Mouse (Mus musculus): Measurements from ENCODE around the gene Hdac11. TPM values are rescaled to one million over a fixed set of nuclear protein-coding genes. Genes with fewer than 3 reads are reported as not detected.
A peak's percentile ranks its signal among the peaks of the same experiment; 100 is the strongest.

The Hdac11 gene
- polyA plus RNA-seq, 1 experiment from 2014 or later, result 15.4 TPM

- ATAC-seq (ENCODE audit: low read depth), result no peak
- Histone ChIP-seq H3K9ac (ENCODE audit: low read depth, low read length) (no peak overlapping the region), H3K4me3 (ENCODE audit: low read depth, low read length) (no peak overlapping the region), H3K4me1 (ENCODE audit: control insufficient read depth, insufficient read depth, low read length) (peaks cover 22% of the 10 kb centered on the region), H3K4me2 (ENCODE audit: low read depth, low read length) (no peak overlapping the region), H3K9me3 (ENCODE audit: control insufficient read depth, low read length) (no peaks in the 10 kb centered on the region), H3K27me3 (replicated peaks; ENCODE audit: control insufficient read depth, insufficient read depth, low read length) (no peaks in the 10 kb centered on the region), H3K36me3 (ENCODE audit: control insufficient read depth, insufficient read depth, low read length) (no peaks in the 10 kb centered on the region), H3K27ac (replicated peaks; ENCODE audit: low read depth, low read length) (no peak overlapping the region)
- 40% methylated on average over 1 of the region's 1 CpGs for WGBS
- DNase-seq (ENCODE audit: low spot score), result no peak
These were observed 26.6 kb downstream of the Hdac11 start for GRCm38 (mm10) chr6:91183041-91183440.

GRCm38 (mm10) chr6:91183980-91184379, 27.5 kb downstream of the Hdac11 start:
- Histone ChIP-seq H3K4me2 (ENCODE audit: low read depth, low read length) (no peak overlapping the region), H3K4me3 (ENCODE audit: low read depth, low read length) (no peak overlapping the region), H3K9ac (ENCODE audit: low read depth, low read length) (no peak overlapping the region), H3K36me3 (ENCODE audit: control insufficient read depth, insufficient read depth, low read length) (no peaks in the 10 kb centered on the region), H3K4me1 (ENCODE audit: control insufficient read depth, insufficient read depth, low read length) (peaks cover 22% of the 10 kb centered on the region), H3K9me3 (ENCODE audit: control insufficient read depth, low read length) (no peaks in the 10 kb centered on the region), H3K27ac (replicated peaks; ENCODE audit: low read depth, low read length) (no peak overlapping the region), H3K27me3 (replicated peaks; ENCODE audit: control insufficient read depth, insufficient read depth, low read length) (no peaks in the 10 kb centered on the region)
- ATAC-seq (ENCODE audit: low read depth), result no peak
- peak; percentile 49 for DNase-seq (ENCODE audit: low spot score)
- WGBS, result 72% methylated on average over 2 of the region's 2 CpGs

GRCm38 (mm10) chr6:91184776-91185175, 28.3 kb downstream of the Hdac11 start:
- no peak overlapping the region for H3K9ac ChIP-seq (ENCODE audit: low read depth, low read length)
- H3K4me3 ChIP-seq (ENCODE audit: low read depth, low read length), result no peak overlapping the region
- no peaks in the 10 kb centered on the region for H3K9me3 ChIP-seq (ENCODE audit: control insufficient read depth, low read length)
- H3K36me3 ChIP-seq (ENCODE audit: control insufficient read depth, insufficient read depth, low read length), result no peaks in the 10 kb centered on the region
- no peak overlapping the region for H3K27ac ChIP-seq (replicated peaks; ENCODE audit: low read depth, low read length)
- WGBS, result 56% methylated on average over 3 of the region's 3 CpGs
- peaks cover 21% of the 10 kb centered on the region for H3K4me1 ChIP-seq (ENCODE audit: control insufficient read depth, insufficient read depth, low read length)
- ATAC-seq (ENCODE audit: low read depth) (no peak), DNase-seq (ENCODE audit: low spot score) (no peak)
- H3K27me3 ChIP-seq (replicated peaks; ENCODE audit: control insufficient read depth, insufficient read depth, low read length), result no peaks in the 10 kb centered on the region
- no peak overlapping the region for H3K4me2 ChIP-seq (ENCODE audit: low read depth, low read length)

GRCm38 (mm10) chr6:91185502-91185901, 29.0 kb downstream of the Hdac11 start:
- no peaks in the 10 kb centered on the region for H3K27me3 ChIP-seq (replicated peaks; ENCODE audit: control insufficient read depth, insufficient read depth, low read length)
- no peak overlapping the region for H3K27ac ChIP-seq (replicated peaks; ENCODE audit: low read depth, low read length)
- H3K4me2 ChIP-seq (ENCODE audit: low read depth, low read length), result no peak overlapping the region
- H3K9me3 ChIP-seq (ENCODE audit: control insufficient read depth, low read length), result no peaks in the 10 kb centered on the region
- no peak for ATAC-seq (ENCODE audit: low read depth)
- H3K9ac ChIP-seq (ENCODE audit: low read depth, low read length), result no peak overlapping the region
- no peak overlapping the region for H3K4me3 ChIP-seq (ENCODE audit: low read depth, low read length)
- 87% methylated on average over 5 of the region's 5 CpGs for WGBS
- H3K4me1 ChIP-seq (ENCODE audit: control insufficient read depth, insufficient read depth, low read length), result peaks cover 16% of the 10 kb centered on the region
- no peaks in the 10 kb centered on the region for H3K36me3 ChIP-seq (ENCODE audit: control insufficient read depth, insufficient read depth, low read length)
- DNase-seq (ENCODE audit: low spot score), result no peak

GRCm38 (mm10) chr6:91186161-91186931, 29.9 kb downstream of the Hdac11 start:
- no peak overlapping the region for H3K9ac ChIP-seq (ENCODE audit: low read depth, low read length)
- WGBS, result 60% methylated on average over 4 of the region's 4 CpGs
- H3K27ac ChIP-seq (replicated peaks; ENCODE audit: low read depth, low read length), result no peak overlapping the region
- ATAC-seq (ENCODE audit: low read depth) (no peak), DNase-seq (ENCODE audit: low spot score) (no peak)
- peaks cover 8% of the 10 kb centered on the region for H3K4me1 ChIP-seq (ENCODE audit: control insufficient read depth, insufficient read depth, low read length)
- H3K36me3 ChIP-seq (ENCODE audit: control insufficient read depth, insufficient read depth, low read length), result no peaks in the 10 kb centered on the region
- no peak overlapping the region for H3K4me2 ChIP-seq (ENCODE audit: low read depth, low read length)
- no peaks in the 10 kb centered on the region for H3K9me3 ChIP-seq (ENCODE audit: control insufficient read depth, low read length)
- no peak overlapping the region for H3K4me3 ChIP-seq (ENCODE audit: low read depth, low read length)
- no peaks in the 10 kb centered on the region for H3K27me3 ChIP-seq (replicated peaks; ENCODE audit: control insufficient read depth, insufficient read depth, low read length)

- H3K9me3 ChIP-seq (ENCODE audit: control insufficient read depth, low read length), result no peaks in the 10 kb centered on the region
- no peak overlapping the region for H3K4me2 ChIP-seq (ENCODE audit: low read depth, low read length)
- DNase-seq (ENCODE audit: low spot score) (no peak), ATAC-seq (ENCODE audit: low read depth) (no peak)
- H3K36me3 ChIP-seq (ENCODE audit: control insufficient read depth, insufficient read depth, low read length), result no peaks in the 10 kb centered on the region
- H3K4me1 ChIP-seq (ENCODE audit: control insufficient read depth, insufficient read depth, low read length), result peaks cover 4% of the 10 kb centered on the region; the same call in 1 of the 2 replicates
- no peak overlapping the region for H3K27ac ChIP-seq (replicated peaks; ENCODE audit: low read depth, low read length)
- 76% methylated on average over 6 of the region's 6 CpGs for WGBS
- no peak overlapping the region for H3K4me3 ChIP-seq (ENCODE audit: low read depth, low read length)
- H3K9ac ChIP-seq (ENCODE audit: low read depth, low read length), result no peak overlapping the region
- no peaks in the 10 kb centered on the region for H3K27me3 ChIP-seq (replicated peaks; ENCODE audit: control insufficient read depth, insufficient read depth, low read length)
These were observed 30.5 kb downstream of the Hdac11 start for GRCm38 (mm10) chr6:91186934-91187333.

- DNase-seq (ENCODE audit: low spot score), result no peak
- H3K27me3 ChIP-seq (replicated peaks; ENCODE audit: control insufficient read depth, insufficient read depth, low read length), result no peaks in the 10 kb centered on the region
- no peak overlapping the region for H3K9ac ChIP-seq (ENCODE audit: low read depth, low read length)
- ATAC-seq (ENCODE audit: low read depth), result no peak
- H3K36me3 ChIP-seq (ENCODE audit: control insufficient read depth, insufficient read depth, low read length), result no peaks in the 10 kb centered on the region
- no peak overlapping the region for H3K4me3 ChIP-seq (ENCODE audit: low read depth, low read length)
- H3K27ac ChIP-seq (replicated peaks; ENCODE audit: low read depth, low read length), result no peak overlapping the region
- peaks cover 10% of the 10 kb centered on the region for H3K4me1 ChIP-seq (ENCODE audit: control insufficient read depth, insufficient read depth, low read length)
- no peaks in the 10 kb centered on the region for H3K9me3 ChIP-seq (ENCODE audit: control insufficient read depth, low read length)
- H3K4me2 ChIP-seq (ENCODE audit: low read depth, low read length), result no peak overlapping the region
- WGBS, result 68% methylated on average over 3 of the region's 3 CpGs
These were observed 31.4 kb downstream of the Hdac11 start for GRCm38 (mm10) chr6:91187871-91188270.

- Histone ChIP-seq H3K4me2 (ENCODE audit: low read depth, low read length) (no peak overlapping the region), H3K36me3 (ENCODE audit: control insufficient read depth, insufficient read depth, low read length) (no peaks in the 10 kb centered on the region), H3K4me3 (ENCODE audit: low read depth, low read length) (no peak overlapping the region), H3K4me1 (ENCODE audit: control insufficient read depth, insufficient read depth, low read length) (peaks cover 22% of the 10 kb centered on the region), H3K9me3 (ENCODE audit: control insufficient read depth, low read length) (no peaks in the 10 kb centered on the region), H3K27me3 (replicated peaks; ENCODE audit: control insufficient read depth, insufficient read depth, low read length) (no peaks in the 10 kb centered on the region), H3K9ac (ENCODE audit: low read depth, low read length) (no peak overlapping the region), H3K27ac (replicated peaks; ENCODE audit: low read depth, low read length) (no peak overlapping the region)
- no peak for ATAC-seq (ENCODE audit: low read depth)
- DNase-seq (ENCODE audit: low spot score), result no peak
- WGBS, result 72% methylated on average over 6 of the region's 6 CpGs
These were observed 33.5 kb downstream of the Hdac11 start for GRCm38 (mm10) chr6:91189971-91190370.

GRCm38 (mm10) chr6:91191465-91191864, 35.0 kb downstream of the Hdac11 start:
- Histone ChIP-seq H3K4me2 (ENCODE audit: low read depth, low read length) (no peak overlapping the region), H3K36me3 (ENCODE audit: control insufficient read depth, insufficient read depth, low read length) (no peaks in the 10 kb centered on the region), H3K9me3 (ENCODE audit: control insufficient read depth, low read length) (no peaks in the 10 kb centered on the region), H3K27ac (replicated peaks; ENCODE audit: low read depth, low read length) (no peak overlapping the region), H3K4me3 (ENCODE audit: low read depth, low read length) (no peak overlapping the region), H3K4me1 (ENCODE audit: control insufficient read depth, insufficient read depth, low read length) (peaks cover 22% of the 10 kb centered on the region), H3K9ac (ENCODE audit: low read depth, low read length) (no peak overlapping the region), H3K27me3 (replicated peaks; ENCODE audit: control insufficient read depth, insufficient read depth, low read length) (no peaks in the 10 kb centered on the region)
- ATAC-seq (ENCODE audit: low read depth) (no peak), DNase-seq (ENCODE audit: low spot score) (no peak)
- 63% methylated on average over 2 of the region's 2 CpGs for WGBS

All from embryonic facial prominence, embryonic 14.5 days (tissue).